Mouse (Mus musculus) retina, adult 2 months (tissue): ENCODE data around the gene Cpm.
"Not testable (repeated sequence)": the region's sequence is repeated elsewhere in the genome, so short reads cannot be mapped to it uniquely, and the experiment has no call there.

ENCODE experiments used
- DNase-seq: peaks from one replicate; pipeline ENCODE4 v3.0.0-alpha.2; 2012; ENCODE audit warnings: low read depth, low spot score

Gene Cpm

GRCm38 (mm10) chr10:117629169-117629971 lies at the start of gene Cpm:
Gene Cpm, plus strand, starts transcription at chr10:117629500.
- peak; percentile 50 for DNase-seq

GRCm38 (mm10) chr10:117579771-117580284 lies 49.5 kb upstream of the Cpm start:
- no peak for DNase-seq

- DNase-seq: no peak
Measured at GRCm38 (mm10) chr10:117580405-117580804, 48.9 kb upstream of the Cpm start.

- no peak for DNase-seq
Measured at GRCm38 (mm10) chr10:117581007-117581752, 48.1 kb upstream of the Cpm start.

GRCm38 (mm10) chr10:117581753-117582062 lies 47.6 kb upstream of the Cpm start:
- DNase-seq: no peak

GRCm38 (mm10) chr10:117583155-117584061 lies 45.9 kb upstream of the Cpm start:
- no peak for DNase-seq

GRCm38 (mm10) chr10:117584102-117584501 lies 45.2 kb upstream of the Cpm start:
- DNase-seq: no peak

GRCm38 (mm10) chr10:117584566-117585515 lies 44.5 kb upstream of the Cpm start:
- DNase-seq: no peak

GRCm38 (mm10) chr10:117585600-117586299 lies 43.5 kb upstream of the Cpm start:
- DNase-seq: no peak

GRCm38 (mm10) chr10:117586859-117587258 lies 42.4 kb upstream of the Cpm start:
- DNase-seq: no peak

- DNase-seq: no peak
Measured at GRCm38 (mm10) chr10:117587335-117587734, 42.0 kb upstream of the Cpm start.

- DNase-seq: not testable (repeated sequence)
Measured at GRCm38 (mm10) chr10:117588416-117589143, 40.7 kb upstream of the Cpm start.

- DNase-seq: no peak
Measured at GRCm38 (mm10) chr10:117589144-117589940, 40.0 kb upstream of the Cpm start.

GRCm38 (mm10) chr10:117590331-117591301 lies 38.7 kb upstream of the Cpm start:
- no peak for DNase-seq

GRCm38 (mm10) chr10:117591766-117592165 lies 37.5 kb upstream of the Cpm start:
- no peak for DNase-seq

GRCm38 (mm10) chr10:117592306-117593040 lies 36.8 kb upstream of the Cpm start:
- no peak for DNase-seq
